Mouse (Mus musculus) ZHBTc4 (cell line): Measurements from ENCODE around the gene Pax3.

Source experiments
- DNase-seq: peaks from one replicate; pipeline ENCODE4 v3.0.0-alpha.2; 2011; ENCODE audit warnings: low read depth, low spot score

The Pax3 gene

GRCm38 (mm10) chr1:78172334-78172733, 24.6 kb downstream of the Pax3 start:
- no peak for DNase-seq

- no peak for DNase-seq
Measured at GRCm38 (mm10) chr1:78171671-78172070, 25.3 kb downstream of the Pax3 start.

- DNase-seq = no peak
Measured at GRCm38 (mm10) chr1:78170771-78171170, 26.2 kb downstream of the Pax3 start.

DNA sequence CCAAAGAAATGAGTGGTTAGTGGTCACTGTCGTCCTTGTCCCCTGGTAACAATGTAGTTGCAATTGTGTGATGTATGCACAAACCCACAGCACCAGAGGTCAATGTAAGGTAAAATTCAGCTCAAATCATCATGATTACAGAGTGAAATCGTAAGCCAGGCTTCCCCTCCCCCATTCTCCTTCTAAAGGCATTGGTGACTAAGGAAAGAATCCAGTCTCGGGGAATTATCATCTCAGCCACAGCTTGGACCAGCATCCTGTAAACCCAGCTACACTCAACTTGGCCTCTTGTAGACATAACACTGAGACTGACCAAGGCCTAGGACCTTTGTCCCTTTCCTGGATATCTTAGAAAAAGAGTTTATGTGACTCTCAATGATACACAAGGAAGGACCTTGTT, 28.1 kb downstream of the Pax3 start:
- no peak for DNase-seq

DNA sequence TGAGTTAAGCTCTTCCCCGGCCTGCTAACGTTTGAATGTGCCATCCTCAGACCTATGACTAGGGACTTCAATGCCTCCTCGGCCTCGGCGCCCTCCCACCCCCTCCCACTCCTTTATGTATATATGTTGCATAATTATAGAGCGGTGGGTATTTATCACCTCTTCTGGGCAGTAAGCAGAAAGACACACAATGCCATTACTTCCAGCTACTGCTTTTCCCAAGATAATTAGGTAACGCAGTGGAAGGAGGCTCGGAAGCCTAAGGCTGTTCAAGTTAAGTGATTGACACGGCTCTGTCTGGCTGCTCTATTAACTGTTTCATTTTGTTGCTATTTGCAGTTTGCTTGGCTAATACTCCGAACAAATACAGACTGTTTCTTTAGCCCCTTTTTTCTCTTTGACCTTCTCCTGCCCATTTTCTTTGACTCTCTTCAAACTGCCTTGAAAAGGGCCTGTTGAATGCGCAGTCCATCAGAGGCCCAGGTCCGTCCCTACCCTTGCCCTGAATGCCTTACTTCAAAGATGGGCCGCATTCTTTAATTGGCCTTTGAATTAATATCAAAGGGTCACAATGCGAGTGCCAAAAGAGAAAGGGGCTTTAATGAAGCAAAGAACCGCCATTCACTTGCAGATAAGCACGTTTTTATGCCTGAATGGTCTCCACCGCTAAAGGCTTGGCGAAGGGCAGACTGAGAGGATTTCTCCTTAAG, 29.2 kb downstream of the Pax3 start:
- DNase-seq = peak; percentile 38

DNA sequence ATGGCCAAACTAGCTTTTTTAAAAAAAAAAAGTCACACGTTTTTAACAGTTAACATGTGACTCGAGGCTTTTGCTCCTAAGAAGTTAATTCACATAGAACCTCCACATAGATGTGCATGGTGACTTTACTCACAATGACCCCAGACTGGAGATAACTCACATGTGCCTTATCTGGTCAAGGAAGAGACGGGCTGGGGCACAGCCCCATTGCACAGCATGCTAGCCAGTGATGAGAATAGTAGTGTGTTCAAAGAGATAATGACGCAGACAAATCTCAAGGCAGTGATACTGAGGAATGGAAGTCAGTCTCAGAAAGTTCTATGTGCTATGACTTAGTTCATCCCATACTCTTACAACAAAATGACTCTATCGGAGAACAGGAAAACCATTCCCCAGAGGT, 35.2 kb downstream of the Pax3 start:
- DNase-seq = no peak

DNA sequence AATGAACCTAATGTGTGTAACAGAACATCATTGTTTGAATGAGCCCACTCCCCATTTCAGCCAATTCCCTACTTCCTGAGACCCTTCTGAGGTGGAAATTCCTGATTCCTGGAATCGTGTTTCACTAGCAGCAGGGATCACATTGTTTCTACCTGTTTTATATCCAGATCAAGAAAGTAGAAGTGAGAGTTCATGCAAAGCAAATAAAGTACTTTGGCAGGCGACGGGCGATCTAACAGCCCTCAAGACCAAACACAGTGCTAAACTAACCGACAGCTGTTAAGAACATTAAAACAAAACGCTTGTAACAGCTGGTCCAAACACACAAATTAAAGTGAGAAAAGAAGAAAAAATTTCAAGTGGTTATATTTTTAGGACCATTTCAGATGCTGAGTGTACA, 39.0 kb downstream of the Pax3 start:
- DNase-seq = no peak

- DNase-seq = no peak
Measured at GRCm38 (mm10) chr1:78155796-78156195, 41.1 kb downstream of the Pax3 start.

- DNase-seq = no peak
Measured at GRCm38 (mm10) chr1:78148011-78148623, 48.8 kb downstream of the Pax3 start.

DNA sequence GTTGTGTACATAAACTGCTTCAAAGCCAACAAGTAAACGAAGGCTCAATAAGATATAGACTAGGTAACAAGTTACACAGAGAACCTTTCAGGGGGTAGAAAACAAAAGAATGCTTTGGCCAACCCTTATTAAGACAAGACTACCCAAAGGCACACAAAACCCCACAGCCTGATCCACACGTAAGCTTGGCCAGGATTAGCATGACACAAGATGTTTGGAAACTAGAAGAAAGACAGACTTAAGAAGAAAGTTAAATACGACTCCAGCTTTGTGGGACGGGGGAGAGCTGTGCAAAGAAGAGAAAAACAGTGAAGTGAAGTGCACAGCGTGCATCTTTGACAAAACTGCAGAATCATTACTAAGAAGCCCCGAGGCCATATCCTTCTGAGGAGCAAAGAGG, 53.5 kb downstream of the Pax3 start:
- peak; percentile 26 for DNase-seq

- no peak for DNase-seq
Measured at GRCm38 (mm10) chr1:78142912-78143311, 54.0 kb downstream of the Pax3 start.

GRCm38 (mm10) chr1:78141741-78142501, 55.0 kb downstream of the Pax3 start:
- DNase-seq = no peak

GRCm38 (mm10) chr1:78141314-78141713, 55.6 kb downstream of the Pax3 start:
- DNase-seq = no peak

DNA sequence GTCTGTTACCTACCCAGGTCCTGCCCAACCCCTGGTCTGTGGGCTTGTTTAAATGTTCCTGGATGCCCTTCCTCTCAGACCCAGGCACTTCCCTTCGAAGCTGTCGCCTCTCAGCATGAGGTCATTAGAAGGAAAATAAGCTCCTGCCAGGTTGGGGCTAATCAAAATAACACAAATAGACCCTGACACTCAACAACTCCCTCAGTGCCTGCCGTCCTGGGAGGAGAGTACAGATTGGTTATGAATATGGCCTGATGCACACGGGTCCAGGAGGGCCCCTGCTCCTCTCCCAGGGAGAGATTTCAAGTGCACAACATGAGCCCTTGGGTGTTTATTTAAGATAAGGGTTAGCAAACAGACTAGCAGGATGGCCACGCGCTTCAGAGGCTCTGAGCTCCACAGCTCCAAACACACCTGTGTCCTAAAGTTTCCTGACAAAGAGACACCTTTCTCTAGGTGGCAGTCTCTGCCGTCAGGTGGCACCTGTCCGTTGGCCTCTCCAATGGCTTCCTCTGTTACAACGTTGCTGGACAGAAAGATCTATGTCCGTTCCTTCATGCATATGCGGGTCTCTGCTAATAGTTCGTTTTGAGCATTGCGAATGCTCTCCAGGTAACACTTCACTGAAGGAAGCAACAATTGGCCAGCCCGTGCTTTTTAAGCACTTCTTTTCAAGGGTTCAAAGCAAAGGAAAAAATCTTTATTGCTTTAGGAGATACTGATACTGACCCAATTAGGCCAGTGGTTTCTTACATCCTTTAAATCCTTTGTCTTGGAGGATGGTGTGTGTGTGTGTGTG, 56.2 kb downstream of the Pax3 start:
- peak; percentile 37 for DNase-seq

DNA sequence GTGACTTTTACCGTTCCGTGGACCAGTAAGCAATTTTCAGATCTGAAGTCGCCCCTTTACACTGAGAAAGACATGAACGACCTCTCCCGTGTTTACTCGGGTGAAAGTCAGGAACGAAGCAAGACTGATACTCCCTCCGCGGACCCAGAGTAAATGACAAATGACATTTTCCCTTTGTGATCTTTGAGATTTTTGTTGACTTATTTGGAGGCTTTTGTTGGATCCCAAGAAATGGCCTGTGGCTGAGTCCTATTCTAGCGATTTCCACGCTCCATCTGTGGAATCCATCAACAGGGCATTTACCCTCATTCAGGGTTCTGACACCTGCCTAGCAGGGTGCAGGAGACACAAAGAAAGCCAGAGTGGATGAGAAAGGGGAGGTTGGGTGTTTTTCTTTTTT, 57.6 kb downstream of the Pax3 start:
- no peak for DNase-seq

DNA sequence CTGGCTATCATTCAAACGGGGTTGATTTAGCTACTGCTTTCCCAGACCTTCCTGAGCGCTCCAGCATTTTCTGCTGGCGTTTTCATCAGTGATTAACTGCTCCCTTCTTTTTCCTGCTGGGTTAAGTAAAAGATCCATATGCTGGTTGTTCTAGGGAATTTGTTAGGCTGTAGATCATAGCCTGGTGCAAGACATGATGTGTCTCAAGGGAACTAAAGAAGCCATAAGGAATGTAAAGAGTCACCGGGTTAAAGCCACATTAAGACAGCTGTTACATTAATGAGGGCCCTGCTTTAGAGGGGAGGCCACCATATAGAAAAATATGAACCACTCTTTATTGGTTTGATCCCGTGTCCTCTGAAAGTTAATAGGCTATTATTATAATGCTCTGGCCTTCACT, 67.7 kb downstream of the Pax3 start:
- DNase-seq = no peak

GRCm38 (mm10) chr1:78119899-78120560, 76.9 kb downstream of the Pax3 start:
- peak; percentile 85 for DNase-seq

- DNase-seq = no peak
Measured at GRCm38 (mm10) chr1:78116046-78116445, 80.9 kb downstream of the Pax3 start.

GRCm38 (mm10) chr1:78110311-78110710, 86.6 kb downstream of the Pax3 start:
- DNase-seq = no peak

DNA sequence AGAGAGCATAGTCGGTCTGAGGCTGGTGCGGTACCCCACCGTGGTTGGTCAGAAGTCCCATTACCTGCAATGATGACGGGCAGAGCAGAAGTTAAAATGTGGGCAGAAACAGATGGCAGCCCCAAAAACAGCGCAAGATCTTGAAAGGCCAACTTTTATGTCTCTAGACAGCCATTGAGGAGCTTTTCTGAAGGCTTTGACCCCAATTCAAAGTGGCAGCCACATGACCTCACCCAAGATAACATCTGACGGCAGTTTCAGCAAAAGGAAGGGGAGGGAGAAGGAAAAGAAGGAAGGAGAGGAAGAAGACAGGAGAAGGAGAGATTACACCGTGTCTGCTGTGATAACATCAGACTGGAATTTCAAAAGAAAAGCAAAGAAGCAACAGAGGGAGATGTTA, 93.4 kb downstream of the Pax3 start:
- no peak for DNase-seq

DNA sequence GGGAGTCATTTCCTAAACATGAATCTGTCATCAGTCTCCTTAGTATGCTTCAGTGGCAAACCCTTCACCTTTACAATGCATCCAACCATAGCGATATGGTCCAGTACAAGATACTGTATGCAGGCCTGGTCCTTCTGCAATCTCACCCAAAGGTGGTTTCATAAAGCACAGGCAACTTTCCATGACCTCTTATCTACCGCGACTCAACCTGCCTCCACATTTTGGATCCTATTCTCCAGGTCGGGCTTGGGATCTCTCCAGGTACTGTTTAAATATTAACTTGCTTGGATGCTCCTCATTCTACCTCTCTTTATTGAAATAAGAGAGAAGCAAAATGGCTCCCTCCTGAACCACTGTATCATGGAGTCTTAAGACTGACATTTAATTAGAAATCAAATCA, 103.3 kb downstream of the Pax3 start:
- no peak for DNase-seq
